Mouse (Mus musculus) heart, embryonic 13.5 days (tissue): ENCODE data around the gene Rbm14. TPM values are rescaled to one million over a fixed set of nuclear protein-coding genes. Genes with fewer than 3 reads are reported as not detected.
"Not testable (repeated sequence)": the region's sequence is repeated elsewhere in the genome, so short reads cannot be mapped to it uniquely, and the experiment has no call there.

Experiments
- ATAC-seq: fragments of 200-750 bp; cut with Nextera tagmentation; 2 replicates; pipeline ENCODE4 v1.8.0; 2017; ENCODE audit warnings: moderate TSS enrichment; ENCODE audit not compliant: insufficient number of reproducible peaks, low FRiP score, low TSS enrichment; ENCODE audit errors: extremely low read depth
- H3K27ac ChIP-seq: fragments of 300-500 bp; sonication (generic); replicated peaks from 2 replicates; pipeline ENCODE4 v1.5.1; 2015; ENCODE audit warnings: moderate library complexity, mild to moderate bottlenecking, inconsistent platforms
- H3K27me3 ChIP-seq: fragments of 300-500 bp; sonication (generic); replicated peaks from 2 replicates; pipeline ENCODE4 v1.6.1; 2015; ENCODE audit warnings: mild to moderate bottlenecking, inconsistent platforms
- H3K36me3 ChIP-seq: fragments of 300-500 bp; sonication (generic); 2 replicates; pipeline ENCODE4 v1.6.1; 2015; ENCODE audit warnings: mild to moderate bottlenecking, inconsistent platforms
- H3K4me1 ChIP-seq: fragments of 300-500 bp; sonication (generic); 2 replicates; pipeline ENCODE4 v1.6.1; 2015; ENCODE audit warnings: inconsistent platforms
- H3K4me2 ChIP-seq: fragments of 300-500 bp; sonication (generic); 2 replicates; pipeline ENCODE4 v1.6.1; 2015; ENCODE audit warnings: inconsistent platforms, mild to moderate bottlenecking, moderate library complexity
- H3K4me3 ChIP-seq: fragments of 300-500 bp; sonication (generic); 2 replicates; pipeline ENCODE4 v1.5.1; 2015; ENCODE audit warnings: moderate library complexity, mild to moderate bottlenecking, inconsistent platforms
- H3K9ac ChIP-seq: fragments of 300-500 bp; sonication (generic); 2 replicates; pipeline ENCODE4 v1.6.1; 2015; ENCODE audit warnings: inconsistent platforms, mild to moderate bottlenecking, moderate library complexity
- H3K9me3 ChIP-seq: fragments of 300-500 bp; sonication (generic); 2 replicates; pipeline ENCODE4 v1.6.1; 2016; ENCODE audit warnings: inconsistent platforms
- WGBS: fragments of 180-500 bp; shearing (Covaris S2); methylation state at CpG from one replicate; pipeline ENCODE4 v1.1.7; 2015; ENCODE audit warnings: mixed read lengths; 5-methylcytosine and 5-hydroxymethylcytosine counted together
- polyA plus RNA-seq: library from polyadenylated mRNA; unstranded; fragments of >200 nt; fragmentation: Nextera tagmentation; extraction: Ambion mirVana; gene quantifications from 2 replicates; pipeline ENCODE4 v1.2.1, GENCODE M21; 2015

Rbm14 gene
- polyA plus RNA-seq, 1 experiment from 2014 or later = 48.4 TPM

GRCm38 (mm10) chr19:4782891-4783290, 28.5 kb downstream of the Rbm14 start:
- ATAC-seq = no peak
- Histone ChIP-seq H3K36me3 (peaks cover 92% of the 10 kb centered on the region), H3K4me1 (peaks cover 49% of the 10 kb centered on the region), H3K9me3 (no peaks in the 10 kb centered on the region), H3K9ac (no peak overlapping the region), H3K4me3 (no peak overlapping the region), H3K27ac (no peak overlapping the region), H3K27me3 (no peaks in the 10 kb centered on the region), H3K4me2 (no peak overlapping the region)
- WGBS = 90% methylated on average over 2 of the region's 2 CpGs

DNA sequence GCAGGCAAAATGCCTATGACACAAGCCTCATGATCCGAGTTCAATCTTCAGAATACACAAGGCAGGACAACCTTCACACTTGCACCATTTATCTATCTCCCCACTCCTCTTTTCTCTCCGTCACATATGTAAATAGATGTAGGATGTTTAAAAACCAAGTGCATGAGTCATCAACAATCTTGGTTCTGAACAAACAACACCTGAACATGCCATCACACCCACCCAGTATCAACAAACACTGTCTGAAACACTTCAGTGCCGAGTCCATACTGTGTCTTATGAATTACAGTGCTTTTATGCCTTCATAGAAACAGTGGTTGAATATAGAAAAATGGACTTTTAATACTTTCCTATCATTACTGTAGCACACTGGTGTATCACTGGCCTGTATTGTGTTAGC, 38.6 kb downstream of the Rbm14 start:
- no peaks in the 10 kb centered on the region for H3K27me3 ChIP-seq
- no peak for ATAC-seq
- 76% methylated on average over 3 of the region's 3 CpGs for WGBS
- H3K4me2 ChIP-seq = no peak overlapping the region
- H3K9me3 ChIP-seq = no peaks in the 10 kb centered on the region
- H3K4me3 ChIP-seq = no peak overlapping the region
- no peak overlapping the region for H3K9ac ChIP-seq
- H3K36me3 ChIP-seq = peaks cover 92% of the 10 kb centered on the region
- H3K4me1 ChIP-seq = no peaks in the 10 kb centered on the region
- H3K27ac ChIP-seq = no peak overlapping the region

GRCm38 (mm10) chr19:4767507-4768148, 43.8 kb downstream of the Rbm14 start:
- peaks cover 96% of the 10 kb centered on the region for H3K36me3 ChIP-seq
- no peak for ATAC-seq
- H3K4me1 ChIP-seq = no peaks in the 10 kb centered on the region
- no peak overlapping the region for H3K9ac ChIP-seq
- no peaks in the 10 kb centered on the region for H3K27me3 ChIP-seq
- no peak overlapping the region for H3K27ac ChIP-seq
- no peaks in the 10 kb centered on the region for H3K9me3 ChIP-seq
- no peak overlapping the region for H3K4me3 ChIP-seq
- H3K4me2 ChIP-seq = no peak overlapping the region
- 71% methylated on average over 10 of the region's 12 CpGs for WGBS

GRCm38 (mm10) chr19:4762876-4763275, 48.6 kb downstream of the Rbm14 start:
- H3K36me3 ChIP-seq = peaks cover 90% of the 10 kb centered on the region
- WGBS = 57% methylated on average over 1 of the region's 1 CpGs
- no peaks in the 10 kb centered on the region for H3K27me3 ChIP-seq
- no peaks in the 10 kb centered on the region for H3K9me3 ChIP-seq
- H3K4me3 ChIP-seq = no peak overlapping the region
- H3K4me2 ChIP-seq = no peak overlapping the region
- no peak overlapping the region for H3K9ac ChIP-seq
- ATAC-seq = no peak
- peaks cover 24% of the 10 kb centered on the region for H3K4me1 ChIP-seq
- no peak overlapping the region for H3K27ac ChIP-seq

DNA sequence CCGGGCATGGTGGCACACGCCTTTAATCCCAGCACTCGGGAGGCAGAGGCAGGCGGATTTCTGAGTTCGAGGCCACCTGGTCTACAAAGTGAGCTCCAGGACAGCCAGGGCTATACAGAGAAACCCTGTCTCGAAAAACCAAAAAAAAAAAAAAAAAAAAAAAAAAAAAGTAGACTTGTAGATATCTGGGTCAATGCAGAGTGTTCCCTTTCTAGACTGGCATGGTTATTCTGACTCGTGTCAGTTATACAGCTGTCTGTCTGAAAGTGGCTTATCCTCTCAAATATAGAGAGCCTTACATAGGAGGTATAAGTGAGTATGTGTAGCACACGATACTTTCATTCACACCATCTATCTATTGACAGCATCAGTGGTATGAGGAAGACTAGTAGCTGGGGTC, 50.9 kb downstream of the Rbm14 start:
- 90% methylated on average over 7 of the region's 8 CpGs for WGBS
- H3K4me3 ChIP-seq, H3K9ac ChIP-seq, H3K4me2 ChIP-seq, H3K27me3 ChIP-seq, H3K9me3 ChIP-seq, H3K27ac ChIP-seq, ATAC-seq: not testable (repeated sequence)
- Histone ChIP-seq H3K36me3 (peaks cover 72% of the 10 kb centered on the region), H3K4me1 (peaks cover 32% of the 10 kb centered on the region)

- 4% methylated on average over 9 of the region's 9 CpGs for WGBS
- no peak for ATAC-seq
- Histone ChIP-seq H3K4me2 (peak overlapping the region; percentile 89), H3K9ac (peak overlapping the region; percentile 87), H3K4me1 (peaks cover 36% of the 10 kb centered on the region), H3K36me3 (peaks cover 37% of the 10 kb centered on the region), H3K27ac (peak overlapping the region; percentile 92), H3K9me3 (no peaks in the 10 kb centered on the region), H3K27me3 (no peaks in the 10 kb centered on the region), H3K4me3 (peak overlapping the region; percentile 72)
Measured at GRCm38 (mm10) chr19:4756921-4757320, 54.5 kb downstream of the Rbm14 start.

DNA sequence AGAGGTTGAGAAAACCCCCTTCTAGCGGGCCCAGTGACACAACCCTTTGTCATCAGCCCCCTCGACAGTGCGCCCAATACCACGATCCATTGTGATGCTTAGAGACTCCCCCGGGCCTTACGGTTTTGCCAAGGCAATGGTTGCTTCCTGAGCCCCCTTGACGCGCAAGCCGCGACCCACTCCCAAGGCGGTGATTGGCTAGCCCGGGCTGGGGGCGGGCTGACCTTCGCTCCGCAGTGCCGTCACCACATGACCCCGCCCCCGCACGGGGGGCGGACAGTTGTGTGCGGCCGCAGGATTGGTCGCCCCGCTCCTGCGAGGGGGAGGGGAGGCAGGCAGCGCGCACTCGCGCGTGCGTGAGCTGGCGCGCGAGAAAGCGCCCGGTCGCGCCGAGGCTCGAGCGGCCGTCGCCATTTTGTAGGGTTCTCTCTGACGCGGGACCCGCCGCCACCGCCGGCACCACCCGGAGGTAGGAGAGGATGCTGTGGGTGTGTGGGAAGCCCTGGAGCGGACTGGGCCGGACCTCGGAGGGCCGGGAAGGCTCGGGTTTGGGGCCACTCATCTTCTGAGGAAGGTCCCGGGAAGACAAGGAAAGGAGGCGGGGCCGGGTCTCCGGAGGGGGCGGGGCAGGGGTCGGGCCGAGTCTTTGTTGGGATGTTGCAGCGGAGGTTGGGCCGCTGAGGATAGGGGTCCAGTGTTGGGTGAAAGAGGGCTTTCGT, 55.1 kb downstream of the Rbm14 start, which contains the start of gene Rbm4b:
Gene Rbm4b (plus strand): TSS at position 305 of the 719 bp plus-strand sequence.
- Histone ChIP-seq H3K9ac (peak within 1 kb of the TSS; percentile 87), H3K4me3 (peak within 1 kb of the TSS; percentile 72), H3K27ac (peak within 1 kb of the TSS; percentile 92), H3K36me3 (peaks cover 31% of the 10 kb centered on the region), H3K4me1 (peaks cover 36% of the 10 kb centered on the region), H3K4me2 (peak within 1 kb of the TSS; percentile 89), H3K9me3 (no peaks in the 10 kb centered on the region), H3K27me3 (no peaks in the 10 kb centered on the region)
- ATAC-seq = peak; percentile 97
- WGBS = 1% methylated on average over 65 of the region's 65 CpGs

DNA sequence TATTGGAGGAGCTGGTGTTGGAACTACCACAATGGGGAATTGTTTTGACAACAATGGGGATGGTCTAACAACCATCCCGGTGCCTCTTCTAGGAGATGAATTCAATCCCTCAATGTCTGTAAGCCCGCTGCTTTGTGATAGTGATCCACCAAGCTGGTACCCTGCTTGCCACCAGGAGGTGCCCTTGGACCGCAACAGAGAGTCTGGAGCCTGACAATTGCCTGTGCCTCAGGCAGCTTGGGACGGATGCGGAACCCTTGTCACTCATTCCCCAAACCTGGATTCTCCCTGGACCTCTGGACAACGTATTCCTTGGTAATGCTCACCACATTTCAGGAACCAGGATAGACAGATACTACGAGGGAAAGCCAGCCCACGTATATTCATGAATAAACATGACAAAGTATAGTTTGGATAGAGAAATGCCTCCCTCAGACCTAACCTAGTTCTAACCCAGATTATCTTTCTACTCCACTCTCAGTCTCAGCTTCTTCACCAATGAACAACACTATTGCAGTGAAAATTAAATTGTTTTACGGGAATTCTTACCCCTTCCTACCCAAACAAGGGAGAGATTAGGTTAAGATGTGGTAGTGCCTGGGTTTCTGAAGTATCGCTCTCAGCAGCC, 55.8 kb downstream of the Rbm14 start:
- Histone ChIP-seq H3K27ac (peak overlapping the region; percentile 92), H3K9ac (peak overlapping the region; percentile 87), H3K27me3 (no peaks in the 10 kb centered on the region), H3K36me3 (peaks cover 24% of the 10 kb centered on the region), H3K9me3 (no peaks in the 10 kb centered on the region), H3K4me2 (peak overlapping the region; percentile 89), H3K4me3 (peak overlapping the region; percentile 72), H3K4me1 (peaks cover 32% of the 10 kb centered on the region)
- WGBS = 2% methylated on average over 10 of the region's 10 CpGs
- ATAC-seq = 0 out of 2 replicates have a peak, but pooled peaks have one; percentile 38

Other genes starting within 250 kb of the Rbm14 start
- 3.2 and 3.8 TPM in 2 replicates for gene Lrfn4, start 196.0 kb downstream of the Rbm14 start, polyA plus RNA-seq
- gene Rce1, start 186.0 kb downstream of the Rbm14 start, polyA plus RNA-seq = 37.7 and 41.2 TPM in 2 replicates
- 1.4 and 1.6 TPM in 2 replicates for gene Gm960, start 113.0 kb downstream of the Rbm14 start, polyA plus RNA-seq
- 0.16 and 0.33 TPM in 2 replicates for gene Sptbn2, start 100.5 kb downstream of the Rbm14 start, polyA plus RNA-seq
- gene Rbm4b, start 55.1 kb downstream of the Rbm14 start, polyA plus RNA-seq = 36.1 and 40.6 TPM in 2 replicates
- gene Rbm4, start 17.7 kb downstream of the Rbm14 start, polyA plus RNA-seq = 45.5 and 50.8 TPM in 2 replicates
- gene Gm21992, start within 50 bp of the Rbm14 start, polyA plus RNA-seq = 21.5 and 26.8 TPM in 2 replicates
- gene Ccs, start 27.7 kb upstream of the Rbm14 start, polyA plus RNA-seq = 40.7 and 44.1 TPM in 2 replicates
- 0.04 TPM in 1 of 2 replicates, not detected in the other for gene Ccdc87, start 27.7 kb upstream of the Rbm14 start, polyA plus RNA-seq
- 40.5 and 42.2 TPM in 2 replicates for gene Ctsf, start 43.5 kb upstream of the Rbm14 start, polyA plus RNA-seq
- 2.8 and 3.9 TPM in 2 replicates for gene Actn3, start 66.3 kb upstream of the Rbm14 start, polyA plus RNA-seq
- 8.4 and 8.6 TPM in 2 replicates for gene Zdhhc24, start 67.0 kb upstream of the Rbm14 start, polyA plus RNA-seq
- gene Bbs1, start 95.0 kb upstream of the Rbm14 start, polyA plus RNA-seq = 2.2 and 2.5 TPM in 2 replicates
- 84.6 and 84.7 TPM in 2 replicates for gene Dpp3, start 116.7 kb upstream of the Rbm14 start, polyA plus RNA-seq
- gene Peli3, start 131.5 kb upstream of the Rbm14 start, polyA plus RNA-seq = 0.99 and 1.0 TPM in 2 replicates
- 85.2 and 101 TPM in 2 replicates for gene Mrpl11, start 150.5 kb upstream of the Rbm14 start, polyA plus RNA-seq
- 0.09 TPM in 2 replicates for gene Npas4, start 178.7 kb upstream of the Rbm14 start, polyA plus RNA-seq
- 8.5 and 9.4 TPM in 2 replicates for gene Slc29a2, start 212.2 kb upstream of the Rbm14 start, polyA plus RNA-seq
- gene B4gat1, start 227.2 kb upstream of the Rbm14 start, polyA plus RNA-seq = 41.4 and 49.5 TPM in 2 replicates
- gene AC124502.3, start 227.3 kb upstream of the Rbm14 start, polyA plus RNA-seq = 1.4 and 1.7 TPM in 2 replicates
- 29.5 and 33.5 TPM in 2 replicates for gene Brms1, start 229.7 kb upstream of the Rbm14 start, polyA plus RNA-seq
- 2.4 and 3.5 TPM in 2 replicates for gene Rin1, start 238.8 kb upstream of the Rbm14 start, polyA plus RNA-seq